Mouse (Mus musculus) heart, postnatal 0 days (tissue): ENCODE data around the gene Atp13a4. TPM values are rescaled to one million over a fixed set of nuclear protein-coding genes. Genes with fewer than 3 reads are reported as not detected.

ENCODE experiments used
- ATAC-seq: fragments of 200-750 bp; cut with Nextera tagmentation; 2 replicates; pipeline ENCODE4 v1.8.0; 2017; ENCODE audit warnings: low read depth, moderate number of reproducible peaks, moderate library complexity; ENCODE audit not compliant: insufficient read depth
- DNase-seq: peaks from one replicate; pipeline ENCODE4 v3.0.0-alpha.2; 2016; ENCODE audit warnings: low spot score
- H3K27ac ChIP-seq: fragments of 300-500 bp; sonication (generic); 2 replicates; pipeline ENCODE4 v1.5.1; 2014; ENCODE audit warnings: low read depth, mild to moderate bottlenecking
- H3K27me3 ChIP-seq: fragments of 300-500 bp; sonication (generic); 2 replicates; pipeline ENCODE4 v1.6.1; 2014; ENCODE audit warnings: low read length, mixed read lengths; ENCODE audit not compliant: control insufficient read depth, insufficient read depth
- H3K36me3 ChIP-seq: fragments of 300-500 bp; sonication (generic); replicated peaks from 2 replicates; pipeline ENCODE4 v1.6.1; 2014; ENCODE audit warnings: low read length, mixed read lengths; ENCODE audit not compliant: control insufficient read depth, insufficient read depth
- H3K4me1 ChIP-seq: fragments of 300-500 bp; sonication (generic); 2 replicates; pipeline ENCODE4 v1.6.1; 2014; ENCODE audit warnings: antibody characterized with exemption; ENCODE audit not compliant: control insufficient read depth, insufficient read depth
- H3K4me2 ChIP-seq: fragments of 300-500 bp; sonication (generic); 2 replicates; pipeline ENCODE4 v1.6.1; 2014; ENCODE audit warnings: low read depth, mild to moderate bottlenecking, low read length, moderate library complexity
- H3K4me3 ChIP-seq: fragments of 300-500 bp; sonication (generic); 2 replicates; pipeline ENCODE4 v1.5.1; 2014; ENCODE audit warnings: low read depth, low read length
- H3K9ac ChIP-seq: fragments of 300-500 bp; sonication (generic); replicated peaks from 2 replicates; pipeline ENCODE4 v1.6.1; 2014; ENCODE audit warnings: low read depth, low read length, mixed read lengths
- H3K9me3 ChIP-seq: fragments of 300-500 bp; sonication (generic); replicated peaks from 2 replicates; pipeline ENCODE4 v1.6.1; 2016; ENCODE audit warnings: low read length; ENCODE audit not compliant: control insufficient read depth
- CTCF ChIP-seq: IDR thresholded peaks from 2 replicates; pipeline ENCODE4 v1.5.1; 2016; ENCODE audit warnings: antibody characterized with exemption, control low read depth, low read depth
- EP300 ChIP-seq: IDR thresholded peaks from 2 replicates; pipeline ENCODE4 v1.6.1; 2016; ENCODE audit warnings: antibody characterized with exemption, low read depth
- WGBS: fragments of 180-500 bp; shearing (Covaris S2); extraction: QIAGEN DNeasy Blood & Tissue Kit; methylation state at CpG from one replicate; pipeline ENCODE4 v1.1.7; 2014; 5-methylcytosine and 5-hydroxymethylcytosine counted together
- polyA plus RNA-seq: library from polyadenylated mRNA; unstranded; fragments of >200 nt; fragmentation: Nextera tagmentation; extraction: Ambion mirVana; gene quantifications from 2 replicates; pipeline ENCODE4 v1.2.1, GENCODE M21; 2015
- total RNA-seq: library from RNA; depleted of rRNA; stranded (reverse); fragments of >200 nt; gene quantifications from 2 replicates; pipeline ENCODE4 v1.2.3, GENCODE M21; 2014; ENCODE audit warnings: low replicate concordance

The Atp13a4 gene
- total and polyA plus RNA-seq, 2 experiments from 2014 or later, result not detected

GRCm38 (mm10) chr16:29442126-29442525 lies 102.5 kb downstream of the Atp13a4 start:
- Histone ChIP-seq H3K4me2 (no peak overlapping the region), H3K27me3 (no peaks in the 10 kb centered on the region), H3K27ac (no peak overlapping the region), H3K4me1 (no peaks in the 10 kb centered on the region), H3K9me3 (no peaks in the 10 kb centered on the region), H3K4me3 (no peak overlapping the region), H3K36me3 (no peaks in the 10 kb centered on the region), H3K9ac (no peak overlapping the region)
- 33% methylated on average over 3 of the region's 3 CpGs for WGBS
- ATAC-seq, result no peak
- DNase-seq, result no peak
- TF ChIP-seq EP300 (no peak), CTCF (no peak)

DNA sequence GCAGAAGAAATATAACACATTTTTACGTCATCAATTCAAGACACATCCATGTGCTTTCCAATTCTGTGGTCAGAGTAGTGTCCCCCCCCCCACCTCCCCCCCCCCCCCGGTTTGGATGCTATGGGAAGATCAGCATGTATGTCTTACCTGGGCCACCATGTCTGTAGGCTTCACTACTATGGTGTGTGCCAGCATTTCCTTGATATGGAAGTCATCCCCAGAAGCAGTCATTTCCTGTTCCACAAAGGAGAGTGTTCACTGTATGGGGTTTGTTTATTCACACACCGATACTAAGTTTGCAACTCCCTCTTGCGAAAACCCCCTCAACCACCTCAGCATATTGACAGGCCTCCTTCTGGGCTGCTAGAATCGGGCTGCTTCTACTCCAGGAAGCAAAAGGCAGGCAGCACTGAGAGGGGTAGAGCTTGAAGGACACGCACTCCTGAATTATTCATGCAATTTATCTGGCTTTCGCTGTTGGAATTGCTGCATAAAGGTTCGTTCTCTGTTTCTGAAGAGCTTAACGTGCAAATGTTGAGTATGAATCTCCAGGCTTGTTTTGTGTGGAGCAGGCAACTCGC lies 103.2 kb downstream of the Atp13a4 start:
- H3K4me2 ChIP-seq, result no peak overlapping the region
- no peaks in the 10 kb centered on the region for H3K27me3 ChIP-seq
- ATAC-seq (no peak), DNase-seq (no peak)
- 62% methylated on average over 10 of the region's 10 CpGs for WGBS
- no peaks in the 10 kb centered on the region for H3K9me3 ChIP-seq
- H3K4me3 ChIP-seq, result no peak overlapping the region
- no peak overlapping the region for H3K27ac ChIP-seq
- H3K9ac ChIP-seq, result no peak overlapping the region
- no peaks in the 10 kb centered on the region for H3K4me1 ChIP-seq
- TF ChIP-seq EP300 (no peak), CTCF (no peak)
- H3K36me3 ChIP-seq, result no peaks in the 10 kb centered on the region

GRCm38 (mm10) chr16:29438045-29438444 lies 106.6 kb downstream of the Atp13a4 start:
- H3K9ac ChIP-seq, result no peak overlapping the region
- no peaks in the 10 kb centered on the region for H3K9me3 ChIP-seq
- no peaks in the 10 kb centered on the region for H3K27me3 ChIP-seq
- no peaks in the 10 kb centered on the region for H3K4me1 ChIP-seq
- TF ChIP-seq EP300 (no peak), CTCF (no peak)
- no peaks in the 10 kb centered on the region for H3K36me3 ChIP-seq
- no peak overlapping the region for H3K27ac ChIP-seq
- WGBS, result 53% methylated on average over 5 of the region's 5 CpGs
- ATAC-seq (no peak), DNase-seq (no peak)
- H3K4me3 ChIP-seq, result no peak overlapping the region
- H3K4me2 ChIP-seq, result no peak overlapping the region

DNA sequence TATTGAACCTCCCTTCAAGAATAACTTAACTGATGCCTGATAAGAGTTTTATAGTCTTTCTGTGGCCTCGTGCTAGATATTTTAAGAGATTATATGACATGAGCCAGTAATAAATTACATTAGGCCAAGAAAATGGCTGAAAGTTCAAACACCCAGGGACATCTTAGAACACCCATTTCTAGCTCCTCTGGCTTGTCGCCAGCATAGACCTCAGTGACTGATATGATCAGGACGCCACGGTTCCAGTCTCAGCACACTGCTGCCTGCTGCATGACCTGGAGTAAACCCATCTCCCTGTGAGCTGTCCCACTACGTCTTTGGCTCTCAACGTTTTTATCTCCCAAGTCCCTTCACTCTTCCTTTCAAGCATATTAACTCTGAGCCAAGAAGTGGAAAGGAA lies 108.9 kb downstream of the Atp13a4 start:
- Histone ChIP-seq H3K4me2 (no peak overlapping the region), H3K27me3 (no peaks in the 10 kb centered on the region), H3K4me3 (no peak overlapping the region), H3K36me3 (no peaks in the 10 kb centered on the region), H3K9me3 (no peaks in the 10 kb centered on the region), H3K27ac (no peak overlapping the region), H3K9ac (no peak overlapping the region), H3K4me1 (no peaks in the 10 kb centered on the region)
- 48% methylated on average over 6 of the region's 6 CpGs for WGBS
- TF ChIP-seq EP300, result no peak
- no peak for TF ChIP-seq CTCF
- no peak for DNase-seq
- no peak for ATAC-seq

DNA sequence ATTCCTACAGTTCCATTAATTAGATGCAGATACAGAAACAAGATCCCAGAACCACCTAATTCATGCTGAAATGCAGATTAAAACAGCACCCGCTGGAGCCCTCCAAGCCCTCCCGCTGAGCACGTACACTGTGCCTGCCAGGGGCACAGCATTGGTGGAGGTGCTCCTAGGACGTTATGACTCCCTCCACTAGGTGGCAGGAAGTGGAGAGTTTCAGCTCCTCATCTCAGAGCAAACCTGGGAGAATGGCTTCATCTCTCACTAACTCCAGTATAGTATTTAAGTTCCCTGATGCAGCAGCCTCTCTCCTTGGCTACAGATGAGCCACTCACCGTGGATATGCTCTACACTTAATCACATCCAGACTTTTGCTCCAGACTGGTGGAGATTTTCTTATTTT lies 110.0 kb downstream of the Atp13a4 start:
- WGBS, result 13% methylated on average over 5 of the region's 5 CpGs
- Histone ChIP-seq H3K9ac (no peak overlapping the region), H3K9me3 (no peaks in the 10 kb centered on the region), H3K4me3 (no peak overlapping the region), H3K27me3 (no peaks in the 10 kb centered on the region), H3K4me2 (no peak overlapping the region), H3K27ac (no peak overlapping the region), H3K4me1 (no peaks in the 10 kb centered on the region), H3K36me3 (no peaks in the 10 kb centered on the region)
- DNase-seq, result peak; percentile 40
- TF ChIP-seq CTCF, result peak; percentile 54
- TF ChIP-seq EP300, result no peak
- ATAC-seq, result peak; percentile 51; the same call in 1 of the 2 replicates

GRCm38 (mm10) chr16:29414822-29415221 lies 129.8 kb downstream of the Atp13a4 start:
- Histone ChIP-seq H3K27ac (no peak overlapping the region), H3K9me3 (no peaks in the 10 kb centered on the region), H3K27me3 (no peaks in the 10 kb centered on the region), H3K4me1 (no peaks in the 10 kb centered on the region), H3K9ac (no peak overlapping the region), H3K4me3 (no peak overlapping the region), H3K4me2 (no peak overlapping the region), H3K36me3 (no peaks in the 10 kb centered on the region)
- ATAC-seq (no peak), DNase-seq (no peak)
- TF ChIP-seq CTCF, result no peak
- no peak for TF ChIP-seq EP300
- WGBS, result 72% methylated on average over 6 of the region's 6 CpGs
